Mouse (Mus musculus): Measurements from ENCODE around the gene Ankrd27.

DNA sequence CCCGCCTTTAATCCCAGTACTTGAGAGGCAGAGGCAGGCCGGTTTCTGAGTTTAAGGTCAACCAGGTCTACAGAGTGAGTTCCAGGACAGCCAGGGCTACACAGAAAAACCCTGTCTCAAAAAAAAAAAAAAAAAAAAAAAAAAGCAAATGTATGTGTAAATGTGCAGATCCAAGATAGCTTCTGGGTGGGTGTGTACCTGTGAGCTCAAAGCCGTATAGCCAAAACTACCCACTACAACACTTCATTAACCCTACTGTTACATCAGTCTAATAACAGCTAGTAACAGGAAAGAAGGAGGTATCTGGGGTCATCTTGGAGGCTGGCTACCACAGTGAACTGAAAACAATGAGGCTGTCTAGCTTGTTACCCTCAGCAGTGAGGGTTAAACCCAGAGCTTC lies 26.2 kb upstream of the Ankrd27 start:
- no peak for TF ChIP-seq CTCF (IDR thresholded peaks at IDR 0.05; ENCODE audit: control insufficient read depth, insufficient read depth, low read length)
- TF ChIP-seq POLR2A (IDR thresholded peaks at IDR 0.05; ENCODE audit: borderline replicate concordance, control insufficient read depth, low read depth, low read length), result no peak
